8 mouse cellular contexts compared by ENCODE assay signal in genomic region chrX:94635961-94636563, GRCm38 (mm10). TPM values are rescaled to one million over a fixed set of nuclear protein-coding genes. Genes with fewer than 3 reads are reported as not detected.
DNase-seq lines count a peak whose midpoint lies in the region; ATAC-seq and TF ChIP-seq lines count a peak whose summit lies in the region.

Gspt2 (plus strand) TSS chrX:94636069.

- peak within 1 kb of the TSS; percentile 31 for H3K4me2 ChIP-seq in limb, embryonic 11.5 days (ENCODE audit: low read depth, severe bottlenecking)
- peak within 1 kb of the TSS; percentile 50 for H3K4me2 ChIP-seq in midbrain, embryonic 11.5 days

- H3K36me3 ChIP-seq in limb, embryonic 11.5 days (ENCODE audit: control insufficient read depth, insufficient read depth, low read length) = no peaks in the 10 kb centered on the region
- no peaks in the 10 kb centered on the region for H3K36me3 ChIP-seq in midbrain, embryonic 11.5 days (ENCODE audit: control insufficient read depth, insufficient read depth, low read length)
- no peaks in the 10 kb centered on the region for H3K36me3 ChIP-seq in small intestine, adult 2 months (ENCODE audit: control insufficient read depth, insufficient read depth, low read length)

- H3K9ac ChIP-seq in limb, embryonic 11.5 days (ENCODE audit: low read length) = peak within 1 kb of the TSS; percentile 61
- H3K9ac ChIP-seq in midbrain, embryonic 11.5 days (ENCODE audit: low read length) = peak within 1 kb of the TSS; percentile 74

- H3K27me3 ChIP-seq in limb, embryonic 11.5 days (ENCODE audit: control insufficient read depth, insufficient read depth, low read length) = peaks cover 7% of the 10 kb centered on the region; the same call in 1 of the 2 replicates
- peaks cover 3% of the 10 kb centered on the region for H3K27me3 ChIP-seq in midbrain, embryonic 11.5 days (ENCODE audit: control insufficient read depth, insufficient read depth, low read length)
- no peaks in the 10 kb centered on the region for H3K27me3 ChIP-seq in small intestine, adult 2 months (ENCODE audit: control insufficient read depth, insufficient read depth, low read length)

- H3K4me3 ChIP-seq in limb, embryonic 11.5 days (ENCODE audit: low read depth, low read length) = peak within 1 kb of the TSS; percentile 53
- H3K4me3 ChIP-seq in midbrain, embryonic 11.5 days (ENCODE audit: low read depth, low read length) = peak within 1 kb of the TSS; percentile 57
- H3K4me3 ChIP-seq in small intestine, adult 2 months (ENCODE audit: low read depth, low read length) = peak within 1 kb of the TSS; percentile 74

- intact Hi-C loops in heart, postnatal 25 days (cut with DNase I) = no loop called here

- no peaks in the 10 kb centered on the region for H3K4me1 ChIP-seq in limb, embryonic 11.5 days (ENCODE audit: control insufficient read depth, insufficient read depth, low read length)
- H3K4me1 ChIP-seq in midbrain, embryonic 11.5 days (ENCODE audit: control insufficient read depth, insufficient read depth, low read length) = no peaks in the 10 kb centered on the region
- H3K4me1 ChIP-seq in small intestine, adult 2 months (ENCODE audit: control insufficient read depth, insufficient read depth, insufficient read length, low read length) = no peaks in the 10 kb centered on the region

- peak; percentile 95 for ATAC-seq in granulocyte monocyte progenitor cell, adult 5-6 weeks (replicated peaks; ENCODE audit: poor library complexity, severe bottlenecking)
- ATAC-seq in limb, embryonic 11.5 days (ENCODE audit: insufficient number of reproducible peaks, low FRiP score, low TSS enrichment, low read depth) = peak; percentile 77
- peak; percentile 97 for ATAC-seq in midbrain, embryonic 11.5 days (ENCODE audit: low FRiP score)

- H3K9me3 ChIP-seq in limb, embryonic 11.5 days (ENCODE audit: control insufficient read depth, low read length) = no peaks in the 10 kb centered on the region
- H3K9me3 ChIP-seq in midbrain, embryonic 11.5 days (ENCODE audit: control insufficient read depth, low read length) = no peaks in the 10 kb centered on the region

- no peak within 1 kb of the TSS for H3K27ac ChIP-seq in limb, embryonic 11.5 days (replicated peaks; ENCODE audit: low read depth, low read length)
- H3K27ac ChIP-seq in midbrain, embryonic 11.5 days (ENCODE audit: low read depth, low read length) = peak within 1 kb of the TSS; percentile 59; the same call in 1 of the 2 replicates
- no peak within 1 kb of the TSS for H3K27ac ChIP-seq in small intestine, adult 2 months (ENCODE audit: insufficient read depth, low read depth, low read length)

- no peak for TF ChIP-seq POLR2A in small intestine, adult 2 months (IDR thresholded peaks at IDR 0.05; ENCODE audit: low read depth, low read length)

- no peak for TF ChIP-seq CTCF in small intestine, adult 2 months (IDR thresholded peaks at IDR 0.05; ENCODE audit: extremely low read depth, insufficient read length, insufficient replicate concordance, low read depth, low read length)

- peak; percentile 93 for DNase-seq in heart, adult 11 months
- DNase-seq in heart, postnatal 25 days (ENCODE audit: low spot score) = no peak
- DNase-seq in embryo, embryonic 11 days = peak; percentile 81
- peak; percentile 6 for DNase-seq in kidney, adult 11 months
- peak; percentile 62 for DNase-seq in limb, embryonic 11.5 days (ENCODE audit: low spot score)
- DNase-seq in midbrain, embryonic 11.5 days (ENCODE audit: low spot score, missing footprints) = peak; percentile 90

- WGBS in limb, embryonic 11.5 days = 20% methylated on average over 49 of the region's 53 CpGs
- 18% methylated on average over 51 of the region's 53 CpGs for WGBS in midbrain, embryonic 11.5 days
- WGBS in small intestine, adult 2 months = 15% methylated on average over 53 of the region's 53 CpGs

RNA-seq across cellular contexts. Expression of gene Gspt2, which starts in this region (rescaled TPM):
- under 1 TPM; 0.23 to 0.56 TPM for total RNA-seq in heart, postnatal 25 days (2021)
- total RNA-seq in granulocyte monocyte progenitor cell, adult 5-6 weeks (2014; fragmentation: Nextera tagmentation) = 16.6 and 18.9 TPM in 2 replicates
- 11.3 and 12.8 TPM in 2 replicates for total RNA-seq in granulocyte monocyte progenitor cell, adult 5-6 weeks (2017)
- polyA plus RNA-seq in limb, embryonic 11.5 days (2014; fragmentation: Nextera tagmentation; extraction: Ambion mirVana) = 7.6 and 9.2 TPM in 2 replicates
- polyA plus RNA-seq in midbrain, embryonic 11.5 days (2014; fragmentation: Nextera tagmentation; extraction: Ambion mirVana) = 11.4 and 11.9 TPM in 2 replicates
- polyA plus RNA-seq in small intestine, adult 2 months (2012; rRNA removed) = 0.37 and 0.94 TPM in 2 replicates

Comparison
In these comparisons a context has a peak if more than half of its experiments do, and no peak if none do; other contexts are left out.
1. RNA of gene Gspt2 (total RNA-seq): 11.3 to 18.9 TPM in granulocyte monocyte progenitor cell, adult 5-6 weeks; 0.23 to 0.56 TPM in heart, postnatal 25 days; every median in the first group is over 4 times any median in the second.
2. Peak in every context shown above with its lines, with median percentiles within 50 percentile points of each other: ATAC-seq and H3K4me3 ChIP-seq.